Mouse (Mus musculus): Measurements from ENCODE around the gene Gm10645. TPM values are rescaled to one million over a fixed set of nuclear protein-coding genes. Genes with fewer than 3 reads are reported as not detected.
A peak's percentile ranks its signal among the peaks of the same experiment; 100 is the strongest.

Gm10645 gene
- total RNA-seq (2012; rRNA removed) = not detected in 2 replicates
- not detected for polyA plus RNA-seq (2012; ENCODE audit: insufficient read depth in 1 of 2, insufficient read length in 2 of 2, low read depth in 1 of 2, low replicate concordance in 2 of 2, missing spikeins in 1 of 2)

DNA sequence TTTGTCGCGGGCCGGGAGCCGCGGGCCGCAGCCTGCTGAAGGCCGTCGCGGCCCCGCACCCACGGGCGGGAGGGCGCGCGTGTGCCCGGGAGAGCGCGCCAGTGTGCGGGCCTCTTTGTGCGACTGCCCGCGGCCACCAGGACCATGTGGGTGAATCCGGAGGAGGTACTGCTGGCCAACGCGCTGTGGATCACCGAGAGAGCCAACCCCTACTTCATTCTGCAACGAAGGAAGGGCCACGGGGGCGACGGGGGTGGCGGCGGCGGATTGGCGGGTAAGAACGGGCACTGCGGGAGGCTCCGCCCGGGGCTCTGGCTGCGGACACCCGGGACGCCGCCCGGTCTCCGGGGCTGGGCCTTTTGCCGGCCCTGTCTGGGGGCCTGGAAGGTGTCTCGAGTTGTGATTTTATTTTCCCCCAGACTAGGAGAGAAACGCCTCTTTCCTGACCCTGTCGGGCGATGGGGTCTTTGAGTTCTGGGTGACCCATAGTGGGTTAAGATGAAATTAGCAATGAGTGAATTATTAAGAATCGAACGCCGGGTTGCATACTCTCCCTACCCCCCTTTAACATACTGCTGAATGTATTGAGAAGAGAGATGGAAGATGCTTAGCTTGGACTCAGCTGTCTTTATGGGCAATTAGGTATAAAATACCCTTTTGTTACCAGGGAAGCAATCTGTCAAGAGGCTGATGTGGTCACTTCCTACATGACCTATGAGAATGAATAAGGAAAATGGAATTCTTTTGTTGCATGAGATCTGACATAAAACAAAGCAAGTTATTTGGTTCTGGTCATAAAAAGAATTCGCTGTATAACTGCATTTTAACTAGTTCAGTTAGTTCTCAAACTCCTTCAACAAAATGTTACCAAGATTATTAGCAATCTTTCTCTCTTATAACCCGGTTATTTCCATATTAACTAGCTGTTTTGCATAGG, at the start of gene Gm10645:
Gene Gm10645 (minus strand): TSS at position 240 of the 937 bp plus-strand sequence.
- H3K9me3 ChIP-seq (replicated peaks; ENCODE audit: insufficient read depth, low read length) = no peaks in the 10 kb centered on the region
- no peaks in the 10 kb centered on the region for H3K79me2 ChIP-seq (ENCODE audit: control insufficient read depth, insufficient read depth, low read length, poor library complexity)
- no peak within 1 kb of the TSS for H3K4me3 ChIP-seq (ENCODE audit: control insufficient read depth in 1 of 2, insufficient read depth in 1 of 2, low read depth in 2 of 2, low read length in 2 of 2)
- H3K27me3 ChIP-seq (ENCODE audit: control insufficient read depth in 1 of 2, insufficient read depth in 2 of 2, low read length in 2 of 2) = no peaks in the 10 kb centered on the region
- H3K9ac ChIP-seq (ENCODE audit: control insufficient read depth, low read depth, low read length, poor library complexity, severe bottlenecking) = no peak within 1 kb of the TSS
- no peaks in the 10 kb centered on the region for H3K4me1 ChIP-seq (ENCODE audit: control insufficient read depth in 1 of 2, insufficient read depth in 2 of 2, low read length in 2 of 2)
- H3K27ac ChIP-seq (ENCODE audit: control insufficient read depth, low read depth, low read length) = no peak within 1 kb of the TSS
- DNase-seq (ENCODE audit: low read depth, low spot score) = no peak
- TF ChIP-seq EP300 (IDR thresholded peaks at IDR 0.05; ENCODE audit: low read depth in 1 of 2, low read length in 2 of 2) (no peak), KAT2A (conservative IDR thresholded peaks at IDR 0.05; ENCODE audit: low read depth, low read length) (no peak), RCOR1 (IDR thresholded peaks at IDR 0.05; ENCODE audit: low read depth, low read length) (no peak), POLR2AphosphoS5 (IDR thresholded peaks at IDR 0.05; ENCODE audit: borderline replicate concordance, low read depth, low read length) (no peak), MXI1 (IDR thresholded peaks at IDR 0.05; ENCODE audit: low read depth, low read length) (no peak), USF2 (IDR thresholded peaks at IDR 0.05; ENCODE audit: borderline replicate concordance in 1 of 2, insufficient read depth in 1 of 2, low read depth in 1 of 2, low read length in 2 of 2) (no peak), USF1 (IDR thresholded peaks at IDR 0.05; ENCODE audit: low read depth, low read length) (no peak), GATA1 (IDR thresholded peaks at IDR 0.05; ENCODE audit: low read depth, low read length) (no peak), CTCF (IDR thresholded peaks at IDR 0.05 in 2 of 3, conservative IDR thresholded peaks at IDR 0.05 in 1 of 3; ENCODE audit: control insufficient read depth in 1 of 3, insufficient read depth in 1 of 3, low read depth in 2 of 3, low read length in 3 of 3, poor library complexity in 1 of 3, severe bottlenecking in 1 of 3) (no peak), ZC3H11A (IDR thresholded peaks at IDR 0.05; ENCODE audit: low read depth, low read length) (no peak), MEF2A (IDR thresholded peaks at IDR 0.05; ENCODE audit: extremely low read depth, insufficient replicate concordance, low read depth, low read length, poor library complexity, severe bottlenecking) (no peak), NELFE (IDR thresholded peaks at IDR 0.05; ENCODE audit: low read depth, low read length) (no peak), CHD1 (IDR thresholded peaks at IDR 0.05; ENCODE audit: low read depth, low read length) (no peak)
- H3K36me3 ChIP-seq (ENCODE audit: control insufficient read depth in 1 of 2, insufficient read depth in 2 of 2, low read length in 2 of 2) = no peaks in the 10 kb centered on the region

- Histone ChIP-seq H3K9ac (ENCODE audit: control insufficient read depth, low read depth, low read length, poor library complexity, severe bottlenecking) (no peak overlapping the region), H3K27me3 (ENCODE audit: control insufficient read depth in 1 of 2, insufficient read depth in 2 of 2, low read length in 2 of 2) (no peaks in the 10 kb centered on the region), H3K27ac (ENCODE audit: control insufficient read depth, low read depth, low read length) (0 out of 2 replicates have a peak overlapping the region, but pooled peaks have one; percentile 26), H3K4me1 (ENCODE audit: control insufficient read depth in 1 of 2, insufficient read depth in 2 of 2, low read length in 2 of 2) (peaks cover 0 to 8% of the 10 kb centered on the region in 2 experiments; a peak in 2 of 4 replicates), H3K9me3 (replicated peaks; ENCODE audit: insufficient read depth, low read length) (no peaks in the 10 kb centered on the region), H3K36me3 (ENCODE audit: control insufficient read depth in 1 of 2, insufficient read depth in 2 of 2, low read length in 2 of 2) (peaks cover 0 to 5% of the 10 kb centered on the region in 2 experiments; a peak in 2 of 4 replicates), H3K4me3 (ENCODE audit: control insufficient read depth in 1 of 2, insufficient read depth in 1 of 2, low read depth in 2 of 2, low read length in 2 of 2) (no peak overlapping the region), H3K79me2 (ENCODE audit: control insufficient read depth, insufficient read depth, low read length, poor library complexity) (no peaks in the 10 kb centered on the region)
- peak; percentile 75 for DNase-seq (ENCODE audit: low read depth, low spot score)
- TF ChIP-seq TCF12 (IDR thresholded peaks at IDR 0.05; ENCODE audit: low read depth, low read length) = peak; percentile 96
- peak; percentile 33 for TF ChIP-seq SIN3A (IDR thresholded peaks at IDR 0.05; ENCODE audit: low read length)
- TF ChIP-seq GATA1 (IDR thresholded peaks at IDR 0.05; ENCODE audit: low read depth, low read length) = peak; percentile 94
- TF ChIP-seq ETS1 (IDR thresholded peaks at IDR 0.05; ENCODE audit: low read depth, low read length) = peak; percentile 85
- TF ChIP-seq KAT2A (conservative IDR thresholded peaks at IDR 0.05; ENCODE audit: low read depth, low read length) = no peak
- TF ChIP-seq NRF1 (IDR thresholded peaks at IDR 0.05; ENCODE audit: insufficient read depth, low read depth, low read length, poor library complexity, severe bottlenecking) = no peak
- peak; percentile 65 for TF ChIP-seq RCOR1 (IDR thresholded peaks at IDR 0.05; ENCODE audit: low read depth, low read length)
- 0 out of 4 replicates have a peak, but pooled peaks of 1 of the 2 experiments have one; percentile 45 for TF ChIP-seq USF2 (IDR thresholded peaks at IDR 0.05; ENCODE audit: borderline replicate concordance in 1 of 2, insufficient read depth in 1 of 2, low read depth in 1 of 2, low read length in 2 of 2)
- no peak for TF ChIP-seq CHD2 (IDR thresholded peaks at IDR 0.05; ENCODE audit: low read length)
- TF ChIP-seq EP300 (IDR thresholded peaks at IDR 0.05; ENCODE audit: low read depth in 1 of 2, low read length in 2 of 2) = peak; percentile 84 to 91
- TF ChIP-seq USF1 (IDR thresholded peaks at IDR 0.05; ENCODE audit: low read depth, low read length) = peak; percentile 88
- TF ChIP-seq BHLHE40 (IDR thresholded peaks at IDR 0.05; ENCODE audit: borderline replicate concordance, low read depth, low read length) = peak; percentile 76; the same call in 1 of the 2 replicates
- peak; percentile 74 for TF ChIP-seq TAL1 (IDR thresholded peaks at IDR 0.05; ENCODE audit: low read length)
- TF ChIP-seq HCFC1 (IDR thresholded peaks at IDR 0.05; ENCODE audit: low read depth, low read length) = 0 out of 2 replicates have a peak, but pooled peaks have one; percentile 21
- no peak for TF ChIP-seq GABPA (IDR thresholded peaks at IDR 0.05; ENCODE audit: low read depth, low read length)
- no peak for TF ChIP-seq MYC (IDR thresholded peaks at IDR 0.05; ENCODE audit: low read depth, low read length)
Observed at GRCm38 (mm10) chr8:83215065-83215464, 49.1 kb upstream of the Gm10645 start.
